Comparison of ENCODE assay signal across 10 mouse cellular contexts in genomic region chr2:119236682-119237209, GRCm38 (mm10). TPM values are rescaled to one million over a fixed set of nuclear protein-coding genes. Genes with fewer than 3 reads are reported as not detected.
A peak's percentile ranks its signal among the peaks of the same experiment; 100 is the strongest.
DNase-seq lines count a peak whose midpoint lies in the region; ATAC-seq lines count a peak whose summit lies in the region.
"Had no signal": no experiment of that assay in that cellular context is flagged by ENCODE, and none has a peak within 500 bp of the region (broad histone marks: within the 10 kb centered on the region; RNA-seq: fewer than 3 reads in every experiment).

No protein-coding gene starts in this region.

- 5% methylated on average over 25 of the region's 25 CpGs for WGBS in kidney, embryonic 15.5 days
- WGBS in hindbrain, embryonic 13.5 days = 6% methylated on average over 25 of the region's 25 CpGs
- WGBS in midbrain, embryonic 14.5 days = 5% methylated on average over 25 of the region's 25 CpGs

- peak overlapping the region; percentile 93 for H3K4me2 ChIP-seq in kidney, embryonic 15.5 days
- peak overlapping the region; percentile 68 for H3K4me2 ChIP-seq in hindbrain, embryonic 13.5 days
- H3K4me2 ChIP-seq in midbrain, embryonic 14.5 days (ENCODE audit: low read length) = peak overlapping the region; percentile 56

- H3K4me3 ChIP-seq in kidney, embryonic 15.5 days (replicated peaks) = peak overlapping the region; percentile 63
- H3K4me3 ChIP-seq in brown adipose tissue, adult 24 weeks (ENCODE audit: insufficient read depth, low read depth, low read length) = peak overlapping the region; percentile 52
- peak overlapping the region; percentile 41 for H3K4me3 ChIP-seq in hindbrain, embryonic 13.5 days
- peak overlapping the region; percentile 34 for H3K4me3 ChIP-seq in midbrain, embryonic 14.5 days (replicated peaks; ENCODE audit: low read depth, low read length)

- H3K27me3 ChIP-seq in kidney, embryonic 15.5 days = peaks cover 50% of the 10 kb centered on the region
- H3K27me3 ChIP-seq in hindbrain, embryonic 13.5 days = peaks cover 80% of the 10 kb centered on the region
- peaks cover 45% of the 10 kb centered on the region for H3K27me3 ChIP-seq in midbrain, embryonic 14.5 days (ENCODE audit: control insufficient read depth, insufficient read depth, low read length)
- H3K27me3 ChIP-seq: Patski had no signal

- H3K9me3 ChIP-seq in kidney, embryonic 15.5 days (replicated peaks) = no peaks in the 10 kb centered on the region
- no peaks in the 10 kb centered on the region for H3K9me3 ChIP-seq in hindbrain, embryonic 13.5 days
- no peaks in the 10 kb centered on the region for H3K9me3 ChIP-seq in midbrain, embryonic 14.5 days (ENCODE audit: control insufficient read depth, low read length)

- peak overlapping the region; percentile 82 for H3K27ac ChIP-seq in kidney, embryonic 15.5 days
- no peak overlapping the region for H3K27ac ChIP-seq in brown adipose tissue, adult 24 weeks (replicated peaks; ENCODE audit: low read depth, low read length)
- H3K27ac ChIP-seq in hindbrain, embryonic 13.5 days = no peak overlapping the region
- no peak overlapping the region for H3K27ac ChIP-seq in midbrain, embryonic 14.5 days (replicated peaks; ENCODE audit: low read depth, low read length)

- peaks cover 23% of the 10 kb centered on the region for H3K4me1 ChIP-seq in kidney, embryonic 15.5 days
- H3K4me1 ChIP-seq in brown adipose tissue, adult 24 weeks (ENCODE audit: control insufficient read depth, insufficient read depth, insufficient read length, low read length) = peaks cover 3% of the 10 kb centered on the region; the same call in 1 of the 2 replicates
- peaks cover 16% of the 10 kb centered on the region for H3K4me1 ChIP-seq in hindbrain, embryonic 13.5 days (replicated peaks)
- H3K4me1 ChIP-seq in midbrain, embryonic 14.5 days (ENCODE audit: control insufficient read depth, insufficient read depth, low read length) = peaks cover 7% of the 10 kb centered on the region

- peak overlapping the region; percentile 48 for H3K9ac ChIP-seq in kidney, embryonic 15.5 days
- H3K9ac ChIP-seq in hindbrain, embryonic 13.5 days = peak overlapping the region; percentile 49; the same call in 1 of the 2 replicates
- H3K9ac ChIP-seq in midbrain, embryonic 14.5 days (replicated peaks; ENCODE audit: low read length) = no peak overlapping the region

- H3K36me3 ChIP-seq in kidney, embryonic 15.5 days = no peaks in the 10 kb centered on the region
- no peaks in the 10 kb centered on the region for H3K36me3 ChIP-seq in hindbrain, embryonic 13.5 days
- no peaks in the 10 kb centered on the region for H3K36me3 ChIP-seq in midbrain, embryonic 14.5 days (ENCODE audit: control insufficient read depth, insufficient read depth, low read length)

- no peak for DNase-seq in kidney, adult 11 months
- peak; percentile 2 for DNase-seq in midbrain, embryonic 14.5 days
- DNase-seq in ovary, postnatal 14 days (ENCODE audit: low spot score) = no peak
- DNase-seq in adrenal gland, postnatal 10 days = no peak
- DNase-seq in urinary bladder, postnatal 4 days (ENCODE audit: low spot score in 2 of 2) = no peak

- no peak; the same call in 1 of the 2 replicates for ATAC-seq in kidney, embryonic 15.5 days (replicated peaks; ENCODE audit: low FRiP score)
- ATAC-seq in hindbrain, embryonic 13.5 days (ENCODE audit: low FRiP score) = no peak
- no peak for ATAC-seq in midbrain, embryonic 14.5 days (ENCODE audit: low FRiP score, low TSS enrichment)
- ATAC-seq: Patski had no signal

RNA-seq across cellular contexts. Expression of gene Spint1, which starts 0.4 kb away (rescaled TPM):
- 34.3 and 34.7 TPM in 2 replicates for polyA plus RNA-seq in kidney, embryonic 15.5 days (2015; fragmentation: Nextera tagmentation; extraction: Ambion mirVana)
- not detected in 2 replicates for polyA plus RNA-seq in brown adipose tissue, adult 24 weeks (2012; ENCODE audit: insufficient read depth, insufficient read length, missing spikeins)
- polyA plus RNA-seq in hindbrain, embryonic 13.5 days (2015; fragmentation: Nextera tagmentation; extraction: Ambion mirVana) = 0.72 and 0.99 TPM in 2 replicates
- polyA plus RNA-seq in midbrain, embryonic 14.5 days (2014; fragmentation: Nextera tagmentation; extraction: Ambion mirVana) = 0.26 and 0.74 TPM in 2 replicates
- 1 to 10 TPM; 4.2 to 4.7 TPM for total RNA-seq in adrenal gland, postnatal 10 days (2021)
- total RNA-seq: neutrophil, adult 5-6 weeks had no signal

RNA-seq across cellular contexts. Expression of gene Ppp1r14d, which starts 7.0 kb away (rescaled TPM):
- 0.68 and 0.80 TPM in 2 replicates for polyA plus RNA-seq in kidney, embryonic 15.5 days (2015; fragmentation: Nextera tagmentation; extraction: Ambion mirVana)
- polyA plus RNA-seq in brown adipose tissue, adult 24 weeks (2012; ENCODE audit: insufficient read depth, insufficient read length, missing spikeins) = not detected in 2 replicates
- not detected in 2 replicates for polyA plus RNA-seq in hindbrain, embryonic 13.5 days (2015; fragmentation: Nextera tagmentation; extraction: Ambion mirVana)
- not detected in 2 replicates for polyA plus RNA-seq in midbrain, embryonic 14.5 days (2014; fragmentation: Nextera tagmentation; extraction: Ambion mirVana)
- not detected for total RNA-seq in adrenal gland, postnatal 10 days (2021)
- total RNA-seq: neutrophil, adult 5-6 weeks had no signal
- polyA plus RNA-seq: Patski had no signal

RNA-seq across cellular contexts. Expression of gene Dnajc17, which starts 28.2 kb away (rescaled TPM):
- polyA plus RNA-seq in kidney, embryonic 15.5 days (2015; fragmentation: Nextera tagmentation; extraction: Ambion mirVana) = 18.6 and 21.9 TPM in 2 replicates
- 7.8 and 8.8 TPM in 2 replicates for polyA plus RNA-seq in brown adipose tissue, adult 24 weeks (2012; ENCODE audit: insufficient read depth, insufficient read length, missing spikeins)
- polyA plus RNA-seq in hindbrain, embryonic 13.5 days (2015; fragmentation: Nextera tagmentation; extraction: Ambion mirVana) = 25.0 and 27.3 TPM in 2 replicates
- polyA plus RNA-seq in midbrain, embryonic 14.5 days (2014; fragmentation: Nextera tagmentation; extraction: Ambion mirVana) = 21.8 and 27.8 TPM in 2 replicates
- 10 to 100 TPM; 11.9 to 17.4 TPM for total RNA-seq in adrenal gland, postnatal 10 days (2021)

RNA-seq across cellular contexts. Expression of gene Zfyve19, which starts 28.3 kb away (rescaled TPM):
- polyA plus RNA-seq in kidney, embryonic 15.5 days (2015; fragmentation: Nextera tagmentation; extraction: Ambion mirVana) = 51.8 and 55.4 TPM in 2 replicates
- polyA plus RNA-seq in brown adipose tissue, adult 24 weeks (2012; ENCODE audit: insufficient read depth, insufficient read length, missing spikeins) = 16.2 and 21.0 TPM in 2 replicates
- 57.5 and 59.7 TPM in 2 replicates for polyA plus RNA-seq in hindbrain, embryonic 13.5 days (2015; fragmentation: Nextera tagmentation; extraction: Ambion mirVana)
- polyA plus RNA-seq in midbrain, embryonic 14.5 days (2014; fragmentation: Nextera tagmentation; extraction: Ambion mirVana) = 57.3 and 58.7 TPM in 2 replicates
- 10 to 100 TPM; 25.1 to 33.8 TPM for total RNA-seq in adrenal gland, postnatal 10 days (2021)

RNA-seq across cellular contexts. Expression of gene Rhov, which starts 34.3 kb away (rescaled TPM):
- 0.72 and 1.1 TPM in 2 replicates for polyA plus RNA-seq in kidney, embryonic 15.5 days (2015; fragmentation: Nextera tagmentation; extraction: Ambion mirVana)
- polyA plus RNA-seq in brown adipose tissue, adult 24 weeks (2012; ENCODE audit: insufficient read depth, insufficient read length, missing spikeins) = not detected in 2 replicates
- polyA plus RNA-seq in hindbrain, embryonic 13.5 days (2015; fragmentation: Nextera tagmentation; extraction: Ambion mirVana) = 21.2 and 23.4 TPM in 2 replicates
- polyA plus RNA-seq in midbrain, embryonic 14.5 days (2014; fragmentation: Nextera tagmentation; extraction: Ambion mirVana) = 19.9 and 27.1 TPM in 2 replicates
- under 1 TPM; 0.27 to 0.36 TPM for total RNA-seq in adrenal gland, postnatal 10 days (2021)

Comparison
In these comparisons a context has a peak if more than half of its experiments do, and no peak if none do; other contexts are left out.
1. RNA of gene Spint1, which starts 0.4 kb away (polyA plus RNA-seq): 34.3 to 34.7 TPM in kidney, embryonic 15.5 days; 0.72 to 0.99 TPM in hindbrain, embryonic 13.5 days, 0.26 to 0.74 TPM in midbrain, embryonic 14.5 days and not detected in brown adipose tissue, adult 24 weeks; every median in the first group is over 10 times any median in the second.
2. Peak in every context shown above with its lines, with median percentiles within 50 percentile points of each other: H3K4me2 ChIP-seq and H3K4me3 ChIP-seq.